Mouse (Mus musculus) olfactory bulb, adult 2 months (tissue): ENCODE measurements around the gene Wdr82. TPM values are rescaled to one million over a fixed set of nuclear protein-coding genes. Genes with fewer than 3 reads are reported as not detected.

Source experiments
- H3K27ac ChIP-seq: fragments of 200-500 bp; 2 replicates; pipeline ENCODE4 v1.5.1; 2012; ENCODE audit warnings: low read depth, low read length; ENCODE audit not compliant: insufficient read depth
- H3K4me1 ChIP-seq: fragments of 200-500 bp; 2 replicates; pipeline ENCODE4 v1.6.1; 2012; ENCODE audit warnings: low read length; ENCODE audit not compliant: control insufficient read depth, insufficient read depth
- H3K4me3 ChIP-seq: fragments of 200-500 bp; 2 replicates; pipeline ENCODE4 v1.5.1; 2012; ENCODE audit warnings: mild to moderate bottlenecking, low read depth, low read length, moderate library complexity; ENCODE audit not compliant: insufficient read depth
- CTCF ChIP-seq: fragments of 200-500 bp; IDR thresholded peaks from 2 replicates; pipeline ENCODE4 v1.5.1; 2012; ENCODE audit warnings: low read depth, mild to moderate bottlenecking, low read length, moderate library complexity; ENCODE audit not compliant: insufficient read depth
- POLR2A ChIP-seq: fragments of 200-500 bp; IDR thresholded peaks from 2 replicates; pipeline ENCODE4 v1.6.1; 2012; ENCODE audit warnings: mild to moderate bottlenecking, low read depth, low read length, moderate library complexity; ENCODE audit not compliant: insufficient read depth
- WGBS: fragments of 180-500 bp; shearing (Covaris S2); methylation state at CpG from one replicate; pipeline ENCODE4 v1.1.7; 2018; 5-methylcytosine and 5-hydroxymethylcytosine counted together
- polyA plus RNA-seq: library from polyadenylated mRNA; stranded (reverse); fragments of >200 nt; gene quantifications from 2 replicates; pipeline ENCODE4 v1.2.4, GENCODE M21; 2012; ENCODE audit warnings: low replicate concordance; ENCODE audit not compliant: missing spikeins, insufficient read depth, insufficient read length

Gene Wdr82
- polyA plus RNA-seq, 1 experiment = not detected

GRCm38 (mm10) chr9:106236156-106236817 lies 65.6 kb downstream of the Wdr82 start:
- Histone ChIP-seq H3K4me1 (peaks cover 19% of the 10 kb centered on the region), H3K27ac (no peak overlapping the region; the same call in 1 of the 2 replicates), H3K4me3 (no peak overlapping the region)
- TF ChIP-seq CTCF = no peak
- no peak for TF ChIP-seq POLR2A
- WGBS = 88% methylated on average over 23 of the region's 23 CpGs

- peaks cover 19% of the 10 kb centered on the region for H3K4me1 ChIP-seq
- WGBS = 75% methylated on average over 3 of the region's 3 CpGs
- TF ChIP-seq POLR2A (no peak), CTCF (no peak)
- no peak overlapping the region for H3K27ac ChIP-seq
- no peak overlapping the region for H3K4me3 ChIP-seq
Observed at GRCm38 (mm10) chr9:106236818-106237211, 66.1 kb downstream of the Wdr82 start.

- WGBS = 82% methylated on average over 8 of the region's 8 CpGs
- Histone ChIP-seq H3K4me1 (peaks cover 19% of the 10 kb centered on the region), H3K27ac (no peak overlapping the region), H3K4me3 (no peak overlapping the region)
- TF ChIP-seq CTCF (no peak), POLR2A (no peak)
Observed at GRCm38 (mm10) chr9:106237401-106237800, 66.7 kb downstream of the Wdr82 start.

- H3K4me3 ChIP-seq = no peak overlapping the region
- H3K4me1 ChIP-seq = peaks cover 19% of the 10 kb centered on the region
- no peak overlapping the region for H3K27ac ChIP-seq
- TF ChIP-seq CTCF = no peak
- WGBS = 95% methylated on average over 10 of the region's 10 CpGs
Observed at GRCm38 (mm10) chr9:106237878-106238277, 67.2 kb downstream of the Wdr82 start.

Other genes with a start within 250 kb of the Wdr82 start
- not detected in 2 replicates for gene Col6a5, start 210.3 kb upstream of the Wdr82 start, polyA plus RNA-seq
- not detected in 2 replicates for gene Col6a4, start 74.1 kb upstream of the Wdr82 start, polyA plus RNA-seq
- not detected in 2 replicates for gene Glyctk, start 12.8 kb upstream of the Wdr82 start, polyA plus RNA-seq
- gene Ppm1m, start 28.8 kb downstream of the Wdr82 start, polyA plus RNA-seq = not detected in 2 replicates
- not detected in 2 replicates for gene Twf2, start 32.2 kb downstream of the Wdr82 start, polyA plus RNA-seq
- gene Tlr9, start 51.7 kb downstream of the Wdr82 start, polyA plus RNA-seq = not detected in 2 replicates
- not detected in 2 replicates for gene Alas1, start 77.7 kb downstream of the Wdr82 start, polyA plus RNA-seq
- gene Poc1a, start 110.1 kb downstream of the Wdr82 start, polyA plus RNA-seq = not detected in 2 replicates
- gene Dusp7, start 197.7 kb downstream of the Wdr82 start, polyA plus RNA-seq = not detected in 2 replicates